In genomic region chr9:47738799-47739198, GRCm38 (mm10) we compare ENCODE assay signal across 18 mouse cellular contexts.
DNase-seq lines count a peak whose midpoint lies in the region; ATAC-seq lines count a peak whose summit lies in the region.
"Had no signal": no experiment of that assay in that cellular context is flagged by ENCODE, and none has a peak within 500 bp of the region (broad histone marks: within the 10 kb centered on the region; RNA-seq: fewer than 3 reads in every experiment).

No protein-coding gene starts in this region.

- WGBS in forebrain, embryonic 13.5 days, result 33% methylated on average over 4 of the region's 4 CpGs
- WGBS in forebrain, embryonic 12.5 days, result 40% methylated on average over 4 of the region's 4 CpGs
- 22% methylated on average over 4 of the region's 4 CpGs for WGBS in midbrain, embryonic 13.5 days

- H3K36me3 ChIP-seq in forebrain, embryonic 13.5 days (ENCODE audit: poor library complexity, severe bottlenecking), result no peaks in the 10 kb centered on the region
- H3K36me3 ChIP-seq in forebrain, embryonic 12.5 days (replicated peaks), result no peaks in the 10 kb centered on the region
- H3K36me3 ChIP-seq in midbrain, embryonic 13.5 days, result no peaks in the 10 kb centered on the region
- H3K36me3 ChIP-seq: embryonic facial prominence, embryonic 15.5 days; G1E had no signal

- H3K27me3 ChIP-seq in forebrain, embryonic 13.5 days, result no peaks in the 10 kb centered on the region
- H3K27me3 ChIP-seq in forebrain, embryonic 12.5 days, result no peaks in the 10 kb centered on the region
- no peaks in the 10 kb centered on the region for H3K27me3 ChIP-seq in midbrain, embryonic 13.5 days
- H3K27me3 ChIP-seq: embryonic facial prominence, embryonic 15.5 days had no signal

- peak overlapping the region; percentile 57 for H3K27ac ChIP-seq in forebrain, embryonic 13.5 days
- no peak overlapping the region; the same call in 1 of the 2 replicates for H3K27ac ChIP-seq in forebrain, embryonic 12.5 days
- H3K27ac ChIP-seq in midbrain, embryonic 13.5 days, result peak overlapping the region; percentile 78
- H3K27ac ChIP-seq: embryonic facial prominence, embryonic 15.5 days; stomach, postnatal 0 days had no signal

- no peaks in the 10 kb centered on the region for H3K9me3 ChIP-seq in forebrain, embryonic 13.5 days (replicated peaks)
- no peaks in the 10 kb centered on the region for H3K9me3 ChIP-seq in forebrain, embryonic 12.5 days
- no peaks in the 10 kb centered on the region for H3K9me3 ChIP-seq in midbrain, embryonic 13.5 days
- H3K9me3 ChIP-seq: embryonic facial prominence, embryonic 15.5 days had no signal

- H3K4me2 ChIP-seq in forebrain, embryonic 13.5 days, result 0 out of 2 replicates have a peak overlapping the region, but pooled peaks have one; percentile 12
- no peak overlapping the region; the same call in 1 of the 2 replicates for H3K4me2 ChIP-seq in forebrain, embryonic 12.5 days
- H3K4me2 ChIP-seq in midbrain, embryonic 13.5 days (replicated peaks), result peak overlapping the region; percentile 25; the same call in 1 of the 2 replicates
- H3K4me2 ChIP-seq: embryonic facial prominence, embryonic 15.5 days had no signal

- H3K9ac ChIP-seq in forebrain, embryonic 13.5 days, result 0 out of 2 replicates have a peak overlapping the region, but pooled peaks have one; percentile 30
- H3K9ac ChIP-seq in forebrain, embryonic 12.5 days, result no peak overlapping the region
- no peak overlapping the region for H3K9ac ChIP-seq in midbrain, embryonic 13.5 days (replicated peaks)
- H3K9ac ChIP-seq: embryonic facial prominence, embryonic 15.5 days; liver, postnatal 0 days had no signal

- peaks cover 53% of the 10 kb centered on the region for H3K4me1 ChIP-seq in forebrain, embryonic 13.5 days
- H3K4me1 ChIP-seq in forebrain, embryonic 12.5 days, result peaks cover 34% of the 10 kb centered on the region
- H3K4me1 ChIP-seq in midbrain, embryonic 13.5 days (replicated peaks), result peaks cover 55% of the 10 kb centered on the region

- H3K4me3 ChIP-seq in forebrain, embryonic 13.5 days, result no peak overlapping the region
- H3K4me3 ChIP-seq in forebrain, embryonic 12.5 days (replicated peaks), result no peak overlapping the region
- H3K4me3 ChIP-seq in midbrain, embryonic 13.5 days (replicated peaks), result no peak overlapping the region
- H3K4me3 ChIP-seq: embryonic facial prominence, embryonic 15.5 days had no signal

- DNase-seq in retina, embryonic 14.5 days (ENCODE audit: low spot score), result peak; percentile 27
- no peak for DNase-seq in retina, postnatal 1 day
- no peak for DNase-seq in frontal cortex, postnatal 14 days (ENCODE audit: low spot score in 2 of 2)
- DNase-seq in embryo, embryonic 11 days, result no peak
- no peak for DNase-seq in embryo, embryonic 9.5 days (ENCODE audit: extremely low spot score)
- DNase-seq: cerebellum, adult 11-12 months; heart, adult 18-20 months; kidney, adult 18-20 months; kidney, postnatal 10 days; liver; liver, postnatal 0 days had no signal

- ATAC-seq in forebrain, embryonic 13.5 days, result no peak
- no peak for ATAC-seq in forebrain, embryonic 12.5 days (ENCODE audit: low FRiP score)
- peak; percentile 37; the same call in 1 of the 2 replicates for ATAC-seq in midbrain, embryonic 13.5 days
- ATAC-seq: CD4-positive, CD25-positive, alpha-beta regulatory T cell, adult 4 months; liver, postnatal 0 days had no signal
